Mouse (Mus musculus) heart, postnatal 4 days (tissue): ENCODE measurements around the gene Myo9a. TPM values are rescaled to one million over a fixed set of nuclear protein-coding genes. Genes with fewer than 3 reads are reported as not detected.

Experiments
- DNase-seq: peaks from one replicate; pipeline ENCODE4 v3.0.0; 2021
- total RNA-seq, 2 experiments: library from RNA; stranded (reverse); gene quantifications; 2 replicates each; pipeline ENCODE4 v1.2.3; 2021

Myo9a gene
- 10 to 100 TPM; 21.5 to 23.4 TPM for total RNA-seq

DNA sequence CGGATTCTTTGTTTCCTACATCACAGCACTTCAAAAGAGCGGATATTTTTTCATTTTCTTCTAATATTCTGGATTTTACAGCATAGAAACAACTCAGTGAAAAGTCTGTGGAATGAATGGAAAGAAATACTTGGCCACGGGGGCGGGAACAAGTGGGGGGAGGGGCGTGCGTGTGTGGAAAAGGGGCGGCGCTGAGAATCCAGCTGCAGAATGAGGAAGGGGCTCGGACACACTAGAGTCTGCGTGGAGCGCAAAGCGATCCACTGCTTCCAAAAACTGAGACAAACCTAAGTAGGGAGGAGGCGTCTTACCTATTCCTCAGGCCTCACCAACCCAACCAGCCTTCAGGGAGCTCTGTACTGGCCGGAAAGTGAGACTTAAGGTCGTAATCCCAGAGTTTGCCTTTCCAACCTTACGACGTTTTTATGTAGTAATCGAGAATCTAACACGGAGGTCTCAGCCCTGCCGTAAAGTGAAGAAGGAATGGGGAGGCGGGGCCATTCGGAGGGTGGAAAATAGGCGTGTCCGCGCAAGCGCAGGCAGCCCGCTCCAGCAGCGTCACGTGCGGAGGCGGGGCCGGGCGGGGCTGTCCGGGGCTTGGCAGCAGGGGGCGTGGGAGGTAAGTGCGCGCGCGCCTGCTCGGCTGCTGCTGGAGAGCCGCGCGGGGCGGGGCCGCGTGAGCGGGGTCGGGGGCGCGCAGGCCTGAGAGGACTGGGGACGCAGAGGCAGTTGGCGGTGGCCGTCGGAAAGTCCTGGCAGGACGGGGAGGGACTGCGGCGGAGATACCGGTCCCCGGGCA lies at the start of gene Myo9a, which contains the start of gene Senp8:
Gene Myo9a (plus strand): TSS at position 630 of the 799 bp plus-strand sequence.
Gene Senp8 (minus strand): TSS at position 444 of the 799 bp plus-strand sequence.
- DNase-seq = peak; percentile 100

DNA sequence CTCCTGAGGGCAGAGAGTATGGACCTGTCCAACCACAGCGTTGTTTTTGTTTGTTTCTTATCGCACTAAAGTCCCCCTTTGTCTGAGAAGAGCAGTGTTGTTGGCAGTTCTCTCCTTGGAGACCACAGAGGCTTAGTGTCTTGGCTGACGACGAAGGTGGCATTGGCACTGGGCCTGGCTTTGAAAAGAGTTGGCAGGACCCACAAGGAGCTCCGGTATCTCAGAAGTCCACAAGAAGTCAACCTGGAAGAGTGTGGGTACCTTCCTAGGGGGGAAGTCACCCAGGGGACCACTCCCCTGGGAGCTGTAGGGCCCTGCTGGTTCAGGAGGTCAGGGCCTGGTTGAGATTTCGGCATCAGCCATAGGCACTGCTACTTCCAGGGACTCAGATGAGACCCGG lies 49.6 kb upstream of the Myo9a start:
- no peak for DNase-seq

DNA sequence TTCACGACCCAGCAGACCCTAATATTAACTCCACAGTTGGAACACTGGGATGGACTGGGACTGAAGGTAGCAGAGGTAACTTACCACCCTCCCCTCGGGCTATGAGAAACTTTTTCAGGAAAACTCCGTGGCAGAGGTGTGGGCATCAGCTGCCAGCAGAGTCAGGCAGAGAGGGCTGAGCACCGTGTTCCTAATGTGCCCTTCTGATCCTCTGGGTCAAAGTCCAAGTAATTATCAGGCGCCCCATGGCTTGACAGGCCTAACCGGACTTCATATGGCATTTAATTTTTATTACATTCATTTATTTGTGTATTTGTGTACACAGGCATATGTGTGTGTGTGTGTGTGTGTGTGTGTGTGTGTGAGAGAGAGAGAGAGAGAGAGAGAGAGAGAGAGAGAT lies 47.6 kb upstream of the Myo9a start:
- DNase-seq = no peak

DNA sequence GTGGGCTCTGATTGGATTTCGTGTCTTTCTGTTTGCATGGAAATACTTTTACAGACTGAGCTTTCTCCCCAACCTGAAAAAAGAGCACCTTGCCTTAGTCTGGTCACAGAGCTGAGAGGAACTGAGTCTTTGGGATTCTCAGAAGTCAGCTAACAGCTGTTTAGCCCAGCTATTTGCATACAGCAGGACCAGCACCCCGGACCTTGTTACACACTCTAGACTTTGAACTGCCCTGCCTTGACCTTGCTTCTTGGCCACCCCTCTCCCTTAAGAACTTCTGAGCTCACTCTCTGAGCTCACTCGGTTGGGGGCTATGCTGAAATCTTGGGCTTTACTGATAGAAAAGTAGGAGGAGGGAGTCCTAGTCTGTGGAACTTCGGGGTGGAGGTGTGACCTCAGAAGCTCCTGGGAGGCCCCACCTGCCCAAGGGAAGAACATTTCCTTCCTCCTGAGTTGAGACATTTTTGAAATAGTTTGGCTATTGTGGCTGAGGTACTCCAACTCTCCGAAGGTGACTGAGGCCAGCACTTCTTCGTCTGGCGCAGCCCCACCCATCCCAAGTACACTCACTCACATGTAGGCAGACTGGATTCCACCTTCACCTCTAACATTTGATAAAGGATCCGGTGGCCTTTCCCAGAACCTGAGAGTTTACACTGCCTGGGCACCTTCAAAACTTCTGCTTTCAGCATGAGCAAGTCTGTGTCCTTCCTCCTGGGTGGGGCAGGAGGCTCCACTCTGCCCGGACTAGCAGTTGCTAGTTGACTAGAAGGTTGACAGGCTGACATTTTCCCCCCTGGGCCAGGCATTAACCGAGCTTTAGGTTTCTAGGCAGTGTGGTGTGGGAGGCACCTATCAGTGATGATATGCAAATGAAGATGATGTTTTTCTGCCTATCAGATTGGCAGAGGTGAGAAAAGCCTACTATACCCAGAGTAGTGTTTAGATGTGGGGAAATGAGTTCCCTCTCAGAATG lies 43.6 kb upstream of the Myo9a start:
- no peak for DNase-seq

DNA sequence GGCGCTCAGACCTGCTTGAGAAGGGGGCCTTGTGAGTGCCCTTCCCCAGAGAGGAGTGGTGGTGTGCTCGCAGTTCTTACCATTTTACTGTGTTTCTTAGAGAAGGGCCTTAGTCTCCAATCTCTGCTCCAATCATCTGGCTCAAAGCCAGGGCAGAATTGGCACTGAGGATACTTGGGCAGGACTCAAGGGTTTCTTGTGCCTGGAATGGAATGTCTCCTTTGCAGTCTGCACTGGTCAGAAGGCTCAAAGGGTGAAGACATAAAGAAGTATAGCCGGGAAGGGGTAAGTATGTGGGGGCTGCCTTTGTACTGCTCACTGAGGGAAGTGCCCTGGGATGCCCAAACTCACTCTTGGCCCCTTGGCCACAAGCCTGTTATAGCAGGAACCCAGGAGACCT lies 41.5 kb upstream of the Myo9a start:
- DNase-seq = no peak

DNA sequence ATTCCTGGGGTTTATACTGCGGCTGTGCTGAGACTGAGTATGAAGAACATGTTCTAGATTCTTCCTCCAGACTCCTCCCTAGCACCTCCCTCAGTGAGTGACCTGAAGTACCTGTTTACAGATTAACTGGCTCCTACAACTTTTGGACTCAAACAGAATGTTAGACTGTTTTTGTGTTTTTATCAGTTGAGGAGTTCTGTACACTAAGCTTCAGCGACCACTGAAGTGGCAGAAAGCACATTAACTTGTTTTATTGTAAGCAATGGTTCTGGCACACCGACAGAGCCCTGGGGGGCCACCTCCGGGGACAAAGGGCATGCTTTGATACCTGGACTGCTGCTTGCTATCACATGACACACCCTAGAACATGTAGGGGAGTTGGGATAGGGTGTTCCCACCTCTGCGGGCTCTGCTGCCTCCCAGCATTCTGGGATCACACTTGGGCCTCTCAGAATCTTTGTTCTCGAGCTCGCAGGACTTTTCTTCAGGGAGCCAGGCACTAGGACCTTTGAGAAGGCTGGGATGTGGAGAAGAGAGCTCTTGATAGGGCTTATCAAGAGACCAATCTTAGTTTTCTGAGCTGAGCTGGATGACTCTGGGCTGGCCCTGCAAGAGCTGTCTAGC lies 34.3 kb upstream of the Myo9a start:
- DNase-seq = no peak

DNA sequence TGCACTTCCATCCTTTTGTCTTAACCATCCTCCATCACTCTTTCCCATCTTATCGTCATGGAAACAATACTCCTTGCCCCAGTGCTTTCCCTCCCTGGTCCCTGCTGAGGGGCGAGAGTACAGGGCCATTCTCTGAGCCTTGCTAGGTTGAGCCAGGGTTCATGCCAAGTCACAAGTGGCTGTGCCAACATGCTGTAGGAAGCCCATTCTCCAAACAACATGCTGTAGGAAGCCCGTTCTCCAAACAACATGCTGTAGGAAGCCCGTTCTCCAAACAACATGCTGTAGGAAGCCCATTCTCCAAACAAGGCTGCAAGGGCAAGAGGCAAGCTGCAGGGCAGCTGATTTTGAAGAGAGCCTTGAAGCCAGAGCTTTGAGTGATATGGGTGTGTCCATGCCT lies 32.5 kb upstream of the Myo9a start:
- no peak for DNase-seq

DNA sequence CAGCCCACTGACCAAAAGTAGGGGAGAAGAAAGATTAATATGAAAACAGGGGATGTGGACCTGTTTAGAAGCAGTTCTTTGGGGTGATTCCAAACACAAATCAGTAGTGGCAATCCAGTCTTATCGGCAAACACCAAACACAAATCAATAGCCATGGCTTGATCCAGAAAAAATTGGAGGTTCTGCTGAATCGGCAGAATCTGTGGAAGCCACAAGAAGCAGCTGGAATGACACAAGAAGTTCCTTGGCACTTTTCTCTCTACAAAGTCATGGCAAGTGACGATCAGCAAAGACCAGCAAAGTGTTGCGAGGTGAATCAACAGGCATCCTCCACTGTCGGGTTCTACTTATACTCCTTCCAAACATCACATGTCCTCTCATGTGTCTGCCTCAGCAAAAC lies 29.6 kb upstream of the Myo9a start:
- no peak for DNase-seq

DNA sequence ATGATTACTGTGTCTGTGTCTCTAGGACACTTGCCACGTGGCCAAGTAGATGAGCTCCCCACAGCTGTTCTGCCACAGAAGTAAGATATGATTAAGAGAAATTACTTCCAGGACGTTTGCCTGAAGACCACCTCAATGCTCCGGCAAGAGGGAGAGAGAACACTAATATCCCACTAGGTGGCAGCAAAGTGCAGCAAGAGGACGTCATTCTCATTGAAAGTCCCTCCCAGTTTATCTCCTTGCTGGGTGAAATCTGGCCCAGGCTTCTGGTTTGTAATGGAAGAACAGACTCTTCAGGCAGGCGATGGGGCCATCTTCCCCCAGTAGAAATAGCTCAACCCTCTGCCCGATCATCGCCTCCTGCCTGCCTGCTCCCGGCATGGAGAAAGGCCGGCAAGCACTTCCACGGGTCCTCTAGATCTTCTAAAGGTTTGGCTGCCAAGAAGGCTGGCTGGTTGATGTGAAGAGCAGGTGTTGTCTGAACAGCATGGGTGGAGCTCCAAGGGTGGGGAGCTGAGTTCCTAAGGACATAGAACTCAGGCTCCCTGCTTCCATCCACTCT lies 27.5 kb upstream of the Myo9a start:
- peak; percentile 80 for DNase-seq

DNA sequence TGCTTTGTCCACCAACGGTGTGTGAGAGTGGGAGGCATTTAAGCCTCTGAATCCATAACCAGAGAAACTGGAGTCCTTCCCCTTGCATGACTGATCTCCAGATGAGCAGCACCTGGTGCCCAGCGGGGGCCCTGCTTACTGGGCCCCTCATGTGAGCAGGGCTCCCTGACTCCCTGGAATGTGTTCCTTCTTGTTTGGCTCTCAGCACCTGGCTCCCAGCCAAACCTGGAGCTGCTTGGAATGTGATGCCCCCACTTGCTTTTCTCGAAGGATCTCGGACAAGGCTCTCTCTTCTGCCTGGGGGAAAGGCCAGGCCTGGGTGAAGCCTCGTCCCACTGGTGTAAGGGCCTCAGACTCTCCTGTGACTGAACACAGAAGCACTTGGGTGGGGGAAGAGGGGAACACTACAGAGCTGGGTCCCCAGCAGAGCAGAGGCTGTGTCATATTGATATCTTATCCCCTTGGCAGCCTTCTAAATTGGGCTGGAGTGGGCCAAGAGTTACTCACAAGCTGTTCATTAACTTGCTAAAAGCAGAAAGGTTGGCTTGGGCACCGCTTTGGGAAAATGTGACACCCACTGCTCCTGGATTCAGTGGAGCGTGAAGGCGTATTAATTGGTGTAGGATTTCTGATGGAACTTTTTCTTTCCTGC lies 26.8 kb upstream of the Myo9a start:
- peak; percentile 40 for DNase-seq

DNA sequence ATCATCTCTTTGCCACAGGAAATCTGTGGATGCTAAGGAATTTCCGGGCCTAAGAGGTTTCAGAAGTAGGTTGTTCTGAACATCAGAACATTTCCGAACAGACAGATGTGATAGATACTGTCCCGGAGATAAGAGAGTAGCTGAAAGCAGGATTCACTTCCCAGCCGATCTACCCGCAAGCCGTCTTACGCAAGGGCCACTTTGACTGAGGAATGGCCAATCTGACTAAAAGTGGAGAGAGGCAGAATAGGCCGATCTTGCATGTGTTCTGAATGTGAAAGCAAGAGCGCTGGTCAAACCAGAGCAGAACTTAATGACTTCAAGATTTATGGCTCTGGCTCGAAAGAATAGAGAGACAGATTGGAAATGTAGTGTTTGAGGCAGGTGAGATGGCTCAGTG lies 25.2 kb upstream of the Myo9a start:
- no peak for DNase-seq

DNA sequence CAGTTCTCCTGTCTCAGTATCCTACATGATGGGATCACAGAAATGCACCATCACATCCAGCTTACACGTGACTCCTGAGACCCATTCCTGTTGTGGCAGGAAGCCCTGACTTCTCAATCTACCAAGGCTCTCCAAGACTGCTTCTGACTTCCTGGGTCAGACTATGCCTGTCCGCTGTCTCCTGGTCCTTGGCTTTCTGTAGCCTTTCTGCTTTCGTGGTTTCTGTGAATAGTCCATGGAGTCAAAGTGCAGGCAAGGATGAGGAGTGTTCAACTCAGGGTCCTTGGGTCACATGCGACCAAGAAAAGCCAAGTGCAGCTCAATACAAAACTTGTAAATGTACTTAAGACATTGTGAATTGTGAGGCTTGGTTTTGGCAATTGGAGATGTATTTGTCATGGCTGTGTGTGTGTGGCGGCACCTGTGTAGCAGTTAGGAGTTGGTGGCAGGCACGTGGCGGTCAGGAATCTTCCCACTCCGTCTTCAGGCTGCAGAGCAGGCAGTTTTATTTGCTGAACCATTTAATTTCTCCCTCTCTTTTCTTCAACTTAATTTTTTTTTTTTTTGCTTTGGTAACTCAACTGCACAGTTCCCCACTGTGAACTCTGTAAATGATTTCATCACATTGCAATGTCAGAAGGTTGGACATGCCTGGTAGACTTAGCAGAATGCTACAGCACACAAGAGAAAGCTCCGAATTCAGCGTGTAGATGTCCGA lies 23.0 kb upstream of the Myo9a start:
- DNase-seq = no peak

DNA sequence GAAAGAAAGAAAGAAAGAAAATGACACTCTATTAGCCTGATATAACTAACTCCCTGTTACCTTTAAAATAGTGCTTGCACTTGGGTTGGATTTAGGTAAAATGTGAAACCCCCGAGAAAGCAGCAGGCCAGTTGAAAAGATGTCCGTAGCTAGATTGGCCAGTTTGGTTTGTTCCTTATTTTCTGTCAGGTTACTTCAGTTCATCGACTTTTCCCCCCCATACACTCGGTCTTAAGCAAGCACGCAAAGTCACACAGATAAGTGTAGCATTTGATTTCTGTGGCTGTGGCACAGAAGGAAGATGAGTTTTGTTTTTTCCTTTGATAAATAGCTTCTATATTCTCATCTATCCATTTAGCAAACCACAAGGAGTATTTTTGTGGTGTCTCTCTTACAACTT lies 19.6 kb upstream of the Myo9a start:
- no peak for DNase-seq

DNA sequence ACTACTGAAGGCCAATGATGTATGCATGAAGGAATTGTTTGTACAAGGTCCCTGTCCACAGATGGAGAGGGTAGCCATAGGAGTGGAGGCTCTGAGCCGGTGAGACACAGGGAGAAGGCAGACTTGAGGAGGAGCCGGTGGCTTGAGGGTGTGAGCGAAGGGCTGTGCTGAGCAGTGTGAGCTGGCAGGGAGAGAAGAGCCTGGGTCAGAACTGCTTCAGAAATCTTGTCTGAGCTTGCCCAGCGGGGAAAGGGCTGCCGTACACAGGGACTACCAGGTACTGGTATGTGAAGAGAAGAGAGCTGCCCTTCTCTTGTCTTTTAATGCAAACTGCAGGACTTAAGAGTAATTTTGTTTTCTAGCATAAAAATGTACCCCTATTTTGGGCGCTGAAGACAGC lies 17.6 kb upstream of the Myo9a start:
- DNase-seq = no peak

DNA sequence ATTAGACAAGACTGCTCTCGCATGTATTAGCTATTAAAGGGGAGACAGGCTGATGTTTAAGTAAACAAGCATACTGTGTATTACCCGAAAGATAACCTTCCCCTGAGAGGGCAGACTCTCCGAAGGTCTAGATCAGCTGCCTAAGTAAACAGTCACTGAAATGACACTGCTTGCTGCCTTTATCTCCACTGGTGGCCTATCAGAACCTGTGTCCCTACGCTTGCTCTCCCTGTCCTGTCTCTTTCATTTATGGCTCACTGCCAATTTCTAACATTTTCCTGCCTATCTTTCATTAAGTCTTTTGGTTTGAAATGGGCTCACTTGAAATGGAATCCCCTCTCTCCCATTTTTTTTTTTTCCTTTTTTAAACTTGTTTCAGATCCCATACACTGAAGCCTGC lies 15.3 kb upstream of the Myo9a start:
- DNase-seq = no peak

DNA sequence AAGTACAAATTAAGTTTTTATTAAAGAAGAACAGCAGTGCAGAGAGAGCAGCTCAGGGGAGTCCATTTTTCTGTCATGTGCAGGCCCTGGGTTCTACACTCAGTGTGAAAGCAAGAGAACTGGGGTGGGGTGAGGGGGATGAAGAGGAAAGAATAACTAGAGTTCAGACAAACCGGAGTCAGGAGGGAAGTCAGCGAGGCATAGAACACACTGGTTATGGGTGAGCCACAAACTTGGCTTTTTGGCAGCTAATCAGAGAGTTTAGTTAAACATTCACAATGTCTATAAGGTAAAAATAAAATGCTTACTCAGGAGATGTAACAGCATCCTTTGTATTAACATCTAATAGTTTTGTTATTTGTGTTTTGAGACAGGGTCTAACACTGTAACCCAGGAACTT lies 10.1 kb upstream of the Myo9a start:
- DNase-seq = no peak

DNA sequence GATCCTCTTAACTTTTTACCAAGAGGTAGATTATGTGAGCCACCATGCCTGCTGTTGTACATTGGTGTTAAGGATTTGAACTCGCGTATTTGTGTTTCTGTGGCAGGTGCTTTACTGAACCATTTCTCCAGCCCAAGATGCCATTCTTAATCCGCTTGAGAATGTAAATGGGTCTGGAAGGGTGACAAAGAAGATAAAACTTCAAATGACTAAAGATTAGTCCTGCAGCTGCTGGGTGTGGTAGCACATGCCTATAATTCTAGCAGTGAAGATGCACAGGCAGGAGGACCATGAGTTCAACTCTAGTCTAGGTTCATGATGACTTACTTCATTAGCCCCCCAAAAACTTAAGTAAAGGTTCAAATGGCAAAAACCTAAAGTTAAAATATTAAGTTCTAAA lies 6.8 kb upstream of the Myo9a start:
- no peak for DNase-seq

DNA sequence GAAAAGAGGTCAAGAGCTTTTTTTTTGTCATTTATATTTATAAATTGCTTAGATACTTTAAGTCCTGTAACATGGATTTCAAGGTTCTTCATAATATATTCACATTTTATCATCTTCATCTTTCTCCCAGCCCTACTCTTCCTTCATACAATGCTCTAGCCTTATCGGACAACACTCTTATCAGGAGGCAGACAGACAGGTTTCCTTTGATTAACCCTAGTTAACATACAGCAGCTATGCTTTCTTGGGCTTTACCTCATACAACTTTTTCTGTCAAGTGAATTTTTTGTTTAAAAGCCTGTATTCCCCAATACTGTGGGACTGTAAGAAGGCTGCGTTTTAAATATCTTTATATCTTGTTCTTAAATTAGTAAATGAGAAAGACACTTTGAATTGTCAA lies 2.3 kb upstream of the Myo9a start:
- DNase-seq = no peak

DNA sequence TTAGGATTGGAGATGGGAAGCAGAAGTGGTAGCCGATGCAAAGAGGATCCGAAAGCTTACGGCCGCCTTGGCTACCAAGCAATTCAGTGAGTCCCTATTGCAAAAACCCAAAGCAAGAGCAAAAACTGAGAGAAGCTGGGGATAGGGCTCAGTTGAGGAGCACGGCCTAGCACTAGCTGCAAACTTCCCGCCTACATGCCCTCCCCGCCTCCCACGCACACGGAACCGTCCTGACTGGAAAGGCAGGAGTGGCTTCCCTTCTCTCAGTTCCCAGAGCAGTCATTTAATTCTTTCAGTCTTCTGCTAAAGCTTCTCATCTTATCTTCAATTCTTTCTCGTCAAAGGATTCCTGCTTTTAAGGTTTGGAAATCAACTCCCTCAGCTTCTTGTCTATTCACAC lies 1.7 kb upstream of the Myo9a start:
- DNase-seq = peak; percentile 31

DNA sequence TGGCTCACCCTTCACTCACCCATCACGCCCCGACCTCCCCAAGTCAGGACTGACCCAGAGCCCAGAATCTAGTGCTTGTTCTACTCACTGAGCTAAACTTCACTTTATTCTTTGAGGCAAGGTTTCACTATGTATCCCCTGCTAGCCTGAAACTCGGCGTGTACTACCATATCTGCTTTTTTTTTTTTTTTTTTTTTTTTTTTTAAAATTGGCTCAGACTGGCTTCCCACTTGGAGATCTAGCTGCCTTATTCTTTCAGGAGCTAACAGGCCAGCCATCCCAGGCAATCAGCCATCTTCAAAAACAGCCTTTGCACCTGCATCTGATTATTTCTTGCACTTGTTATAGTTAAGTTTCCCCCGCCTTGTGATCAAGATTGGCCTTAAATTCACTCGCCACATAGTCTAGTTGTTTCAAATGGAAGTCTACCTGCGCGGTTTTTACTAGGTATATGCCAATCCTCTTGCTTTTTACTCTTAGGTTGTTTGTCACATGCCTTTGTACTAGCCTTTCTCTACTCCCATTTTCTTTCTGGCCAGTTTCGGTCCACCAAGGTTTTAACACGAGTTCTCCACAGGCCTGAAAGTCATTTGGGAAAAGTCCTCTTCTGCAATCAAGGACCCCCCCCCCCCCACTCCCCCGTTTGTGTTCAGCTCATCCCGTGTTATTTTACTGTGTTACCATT lies 973 bp upstream of the Myo9a start:
- DNase-seq = no peak

DNA sequence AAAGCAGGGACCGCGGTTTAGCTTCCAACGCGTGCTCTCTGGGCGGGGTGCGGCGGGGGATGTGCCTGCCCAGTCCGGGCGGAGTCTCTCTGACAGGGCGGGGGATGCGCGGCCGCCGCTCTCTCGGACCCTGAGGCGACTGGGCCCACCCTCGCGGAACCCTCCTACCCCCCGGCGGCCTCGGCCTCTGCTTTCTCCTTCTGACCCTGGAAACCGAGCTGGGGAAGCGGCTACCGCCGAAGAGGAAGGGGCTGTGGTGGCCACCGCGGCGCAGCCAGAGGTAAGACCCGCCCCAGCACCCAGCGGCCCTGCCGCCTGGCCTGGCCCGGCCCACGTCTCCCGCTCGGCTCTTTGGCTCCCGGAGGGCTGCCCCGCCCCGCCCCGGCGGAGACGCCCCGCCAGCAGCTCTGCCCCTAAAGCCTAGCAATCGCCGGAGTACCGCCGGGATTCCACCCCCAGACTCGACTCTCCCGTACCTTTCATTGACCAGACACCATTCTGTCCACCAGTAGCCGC lies 428 bp downstream of the Myo9a start:
- DNase-seq = peak; percentile 90
